Mouse (Mus musculus): ENCODE measurements at regions not wholly inside any gene's neighbourhood (a gene's known extent, or its start where the extent isn't known, plus 50 kb on each side); places are given as distances from the start of the nearest gene placed in this dataset.
"Not testable (repeated sequence)": the region's sequence is repeated elsewhere in the genome, so short reads cannot be mapped to it uniquely, and the experiment has no call there.

DNA sequence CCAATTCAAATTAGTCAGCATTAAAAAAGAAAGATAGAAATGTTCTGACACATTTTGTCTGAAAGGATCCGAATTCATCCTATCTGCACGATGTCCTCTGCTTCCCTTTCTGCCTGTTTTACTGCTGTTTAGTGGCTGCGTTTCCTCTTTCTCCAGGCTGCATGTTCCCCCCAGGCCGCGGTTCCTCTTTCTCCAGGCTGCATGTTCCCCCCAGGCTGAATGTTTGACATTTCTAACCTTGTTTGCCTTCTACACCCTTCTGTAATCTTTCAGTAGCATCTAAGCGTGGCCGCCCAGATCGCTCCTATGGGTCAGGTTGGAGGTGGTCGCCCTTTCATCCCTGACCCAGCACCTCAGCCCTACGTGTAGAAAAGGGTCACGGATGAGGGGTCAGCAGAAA, 89.6 kb upstream of the Mdm1 start:
- peak; percentile 42 for DNase-seq

DNA sequence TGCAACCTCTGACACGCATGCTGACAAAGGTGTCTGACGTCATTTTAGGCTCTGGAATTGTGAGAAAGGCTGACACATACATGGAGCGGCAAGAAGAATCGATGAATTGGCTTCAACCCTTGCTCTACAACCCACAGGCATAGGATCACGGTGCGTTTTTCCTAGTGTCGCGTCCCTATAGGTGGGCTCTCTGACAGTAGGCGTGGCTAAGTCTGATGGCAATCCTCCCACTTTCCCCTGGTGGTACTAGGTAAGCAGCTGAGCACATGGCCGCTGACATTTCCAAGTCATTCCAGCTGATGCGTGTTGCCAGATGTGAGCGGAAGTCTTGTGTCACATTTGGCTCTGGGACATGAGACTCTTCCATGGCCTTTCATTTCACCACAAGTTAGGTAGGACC, 89.1 kb upstream of the Mdm1 start:
- DNase-seq = no peak

- DNase-seq = no peak
Measured at GRCm38 (mm10) chr10:118053037-118053436, 88.6 kb upstream of the Mdm1 start.

DNA sequence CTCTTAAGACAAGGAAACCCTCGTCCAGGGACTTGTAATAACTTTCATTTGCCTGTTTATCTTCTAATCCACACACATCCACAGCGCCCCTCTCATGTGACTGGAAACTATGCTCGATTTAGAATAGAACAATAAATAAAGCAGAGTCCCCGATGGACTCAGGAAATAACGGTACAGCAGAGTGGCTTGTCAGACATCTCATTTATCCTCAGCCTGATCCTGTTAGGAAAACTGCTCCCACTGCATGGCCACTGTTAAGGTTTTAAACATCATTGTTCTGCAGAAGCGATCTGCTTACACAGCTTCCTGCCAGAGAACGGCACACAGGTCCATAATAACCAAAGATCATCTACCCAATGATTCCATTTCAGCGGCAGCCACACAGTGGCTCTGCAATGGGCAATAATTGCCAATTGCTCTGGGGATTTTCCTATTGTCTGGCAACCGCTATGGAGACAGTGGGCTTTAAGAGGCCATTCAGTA, 84.8 kb upstream of the Mdm1 start:
- peak; percentile 85 for DNase-seq

DNA sequence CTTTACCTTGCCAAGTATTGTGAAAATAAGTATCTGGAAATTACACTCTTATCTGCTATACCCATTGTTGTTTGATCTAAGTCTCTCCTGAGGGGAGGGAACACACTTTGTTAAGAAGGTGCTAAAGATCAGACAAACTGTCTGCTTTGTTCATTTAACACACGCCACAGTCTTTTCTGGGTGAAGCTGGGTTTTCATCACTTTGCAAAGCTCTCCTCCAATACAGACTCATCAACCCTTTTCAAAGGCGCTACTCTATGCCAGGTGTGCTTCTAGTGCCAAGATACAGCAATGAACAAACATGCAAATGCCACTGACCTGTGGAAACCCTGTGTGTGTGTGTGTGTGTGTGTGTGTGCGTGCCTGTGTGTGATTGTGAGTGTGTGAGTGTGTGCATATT, 84.1 kb upstream of the Mdm1 start:
- DNase-seq = no peak

DNA sequence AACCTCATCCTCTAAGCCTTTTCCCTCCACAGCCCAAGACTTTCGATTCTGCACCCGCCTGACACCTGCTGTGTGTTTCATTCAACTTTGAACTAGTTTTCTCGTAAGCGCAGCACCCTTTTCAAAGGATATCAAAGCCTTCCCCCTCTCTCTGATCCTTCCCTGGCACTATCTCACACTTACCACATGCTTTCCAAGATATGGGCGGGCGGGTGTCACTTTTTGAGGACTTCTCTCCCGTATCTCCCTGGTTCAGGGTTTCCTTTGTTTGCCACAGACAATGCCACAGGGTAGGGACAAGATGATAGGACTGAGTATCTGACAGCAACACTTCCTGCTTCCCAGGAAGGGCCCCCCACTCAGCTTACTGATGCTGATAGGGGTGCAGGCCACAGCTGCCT, 76.8 kb upstream of the Mdm1 start:
- DNase-seq = peak; percentile 83

DNA sequence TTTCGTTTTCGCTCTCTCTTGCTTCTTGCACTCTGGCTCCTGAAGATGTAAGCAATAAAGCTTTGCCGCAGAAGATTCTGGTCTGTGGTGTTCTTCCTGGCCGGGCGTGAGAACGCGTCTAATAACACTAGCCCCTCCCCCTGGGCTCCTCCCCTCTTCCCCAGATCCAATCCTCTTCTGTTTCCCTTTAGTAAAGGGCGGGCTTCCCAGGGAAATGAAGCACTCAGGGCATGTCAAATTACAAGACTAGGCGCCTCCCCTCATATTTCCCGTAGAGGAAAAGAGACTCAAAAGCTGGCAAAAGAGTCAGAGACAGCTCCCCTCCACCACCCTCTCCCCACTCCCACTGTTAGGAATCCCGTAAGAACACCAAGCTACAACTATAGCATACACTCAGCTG, 65.3 kb upstream of the Mdm1 start:
- not testable (repeated sequence) for DNase-seq

DNA sequence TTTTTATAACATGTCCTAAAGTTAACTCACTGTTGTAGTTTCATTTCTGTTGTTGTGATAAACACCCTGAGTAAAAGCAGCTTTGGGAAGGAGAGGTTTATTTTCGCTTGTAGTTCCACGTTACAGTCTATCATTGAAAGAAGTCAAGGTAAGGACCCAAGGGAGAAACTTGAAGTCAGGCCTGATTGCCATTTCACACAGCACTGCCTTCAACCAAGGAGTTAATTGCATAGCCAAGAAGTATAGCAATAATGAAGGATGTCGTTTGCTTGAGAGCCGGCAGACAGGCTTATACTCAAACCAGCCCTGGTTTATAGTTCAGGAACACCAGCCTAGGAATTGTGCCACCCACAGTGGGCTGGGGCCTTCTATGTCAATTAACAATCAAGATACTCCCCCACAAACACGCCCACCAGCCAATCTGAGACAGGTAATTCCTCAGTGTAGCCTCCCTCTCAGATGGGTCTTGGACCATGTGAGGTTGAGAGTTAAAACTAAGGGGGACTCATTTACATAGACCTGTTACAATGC, 59.9 kb upstream of the Mdm1 start:
- DNase-seq = no peak

- peak; percentile 74 for DNase-seq
Measured at GRCm38 (mm10) chr10:118083035-118083720, 58.4 kb upstream of the Mdm1 start.

DNA sequence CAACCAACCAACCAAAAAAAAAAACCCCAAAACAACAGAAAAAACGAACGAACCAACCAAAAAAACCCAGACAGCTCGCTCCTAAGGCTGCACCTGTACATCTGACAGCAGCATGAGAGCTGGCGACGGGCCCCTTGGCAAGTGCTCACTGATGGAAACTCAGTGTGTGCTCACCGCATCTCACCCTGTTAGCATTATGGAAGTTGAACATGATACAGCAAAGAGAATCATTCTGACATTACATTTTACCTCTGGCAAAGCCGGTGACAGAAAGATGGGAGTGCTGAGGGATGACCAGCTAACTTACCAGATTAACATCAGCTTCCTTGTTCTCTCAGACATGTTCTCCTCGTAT, 57.9 kb upstream of the Mdm1 start:
- no peak for DNase-seq

- DNase-seq = peak; percentile 43
Measured at GRCm38 (mm10) chr10:118085046-118085983, 56.3 kb upstream of the Mdm1 start.

DNA sequence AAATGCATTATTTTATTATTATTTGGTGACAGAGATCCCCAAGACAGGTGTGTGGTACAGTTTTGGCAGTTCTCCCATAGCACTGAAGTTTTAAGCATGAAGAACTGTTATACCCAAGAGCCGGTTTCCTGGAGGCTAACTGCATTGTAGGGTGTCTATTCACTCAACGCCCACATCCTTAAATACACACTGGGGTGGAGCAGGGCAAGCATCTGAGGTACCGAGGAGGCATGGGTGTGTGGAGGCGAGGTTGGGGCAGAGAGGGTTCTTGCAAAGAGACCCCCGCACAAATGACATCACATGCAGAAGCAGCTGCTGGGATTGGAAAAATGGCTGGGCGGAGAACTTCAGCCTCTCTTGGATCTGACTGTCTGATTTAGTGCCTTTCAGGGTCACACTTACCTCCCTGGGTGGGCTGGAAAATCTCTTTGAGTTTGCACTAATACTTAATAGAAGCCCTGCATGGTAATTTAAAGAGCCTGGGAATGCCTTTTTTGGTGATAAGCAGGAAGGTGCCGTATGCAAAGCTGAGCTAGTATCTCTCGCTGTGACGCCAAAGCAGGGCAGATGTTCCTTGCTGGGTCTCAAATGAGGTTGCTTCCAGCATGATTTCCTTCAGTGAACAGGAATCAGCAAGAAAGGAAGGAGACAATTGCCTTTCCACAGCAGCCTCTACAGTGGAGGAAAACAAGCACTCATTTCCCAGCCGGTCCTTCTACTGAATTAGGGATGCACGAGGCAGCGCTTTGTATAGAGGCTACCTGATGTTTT, 53.9 kb upstream of the Mdm1 start:
- no peak for DNase-seq

GRCm38 (mm10) chr10:118088499-118088898, 53.1 kb upstream of the Mdm1 start:
- no peak for DNase-seq

DNA sequence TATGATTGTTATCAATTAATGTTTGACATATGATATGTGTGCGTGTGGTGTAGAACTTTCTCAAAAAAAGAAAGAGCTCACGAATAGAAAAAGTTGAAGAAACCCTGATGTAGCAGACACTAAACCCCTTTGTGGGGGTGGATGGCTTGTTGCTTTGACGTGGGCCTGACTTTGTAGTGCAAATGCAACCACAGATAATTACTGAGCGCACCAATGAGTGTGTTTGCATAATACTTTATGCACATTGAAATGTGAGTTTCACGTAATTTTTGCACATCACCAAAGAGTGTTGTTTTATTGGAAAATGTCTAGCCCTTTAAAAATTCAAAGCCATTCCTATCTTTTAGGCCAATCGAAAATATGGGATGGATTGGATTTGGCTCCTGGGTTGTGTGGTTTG, 51.7 kb upstream of the Mdm1 start:
- DNase-seq = no peak

DNA sequence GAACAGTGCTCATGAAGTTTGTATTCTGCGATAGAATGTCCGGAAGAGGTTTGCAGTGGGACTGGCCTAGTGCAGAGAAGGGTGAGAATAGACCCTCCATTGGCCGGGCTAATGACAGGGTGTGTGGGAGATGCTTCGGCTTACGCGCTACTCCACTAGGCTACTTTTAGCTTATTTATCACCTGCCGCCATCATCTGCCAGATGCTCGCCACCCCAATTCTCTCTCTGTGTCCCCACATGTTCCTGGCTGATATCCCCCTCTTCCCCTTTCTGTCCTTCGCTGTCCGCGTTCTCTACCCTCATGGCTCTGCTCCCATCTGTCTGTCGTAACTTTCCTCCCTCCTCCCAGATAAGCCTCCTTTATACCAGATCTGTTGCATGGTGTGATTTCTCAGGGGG, 50.1 kb upstream of the Mdm1 start:
- DNase-seq = no peak
